Mouse (Mus musculus) heart, adult 2 months (tissue): ENCODE results near the gene Hist3h2a. TPM values are rescaled to one million over a fixed set of nuclear protein-coding genes. Genes with fewer than 3 reads are reported as not detected.

Experiments used
- DNase-seq, 2 experiments: peaks; one replicate each; pipeline ENCODE4 v3.0.0; 2021
- H3K27ac ChIP-seq: fragments of 200-600 bp; 2 replicates; pipeline ENCODE4 v1.8.1; 2022
- H3K27me3 ChIP-seq: fragments of 200-500 bp; 2 replicates; pipeline ENCODE4 v1.6.1; 2012; ENCODE audit warnings: mild to moderate bottlenecking, low read length, inconsistent platforms, mixed read lengths; ENCODE audit not compliant: control insufficient read depth, insufficient read depth
- H3K36me3 ChIP-seq: fragments of 200-500 bp; 2 replicates; pipeline ENCODE4 v1.6.1; 2012; ENCODE audit warnings: low read length, inconsistent platforms; ENCODE audit not compliant: control insufficient read depth, insufficient read depth
- H3K4me1 ChIP-seq: fragments of 200-500 bp; 2 replicates; pipeline ENCODE4 v1.6.1; 2011; ENCODE audit warnings: low read length; ENCODE audit not compliant: control insufficient read depth, insufficient read depth
- H3K4me3 ChIP-seq: fragments of 200-600 bp; 2 replicates; pipeline ENCODE4 v1.8.1; 2022
- H3K79me2 ChIP-seq: fragments of 200-500 bp; replicated peaks from 2 replicates; pipeline ENCODE4 v1.6.1; 2012; ENCODE audit warnings: mild to moderate bottlenecking, inconsistent platforms, low read length, moderate library complexity, mixed read lengths; ENCODE audit not compliant: control insufficient read depth, insufficient read depth
- H3K9ac ChIP-seq: fragments of 200-500 bp; 2 replicates; pipeline ENCODE4 v1.6.1; 2012; ENCODE audit warnings: low read depth, mild to moderate bottlenecking, control low read depth, inconsistent platforms, low read length, mixed read lengths
- CTCF ChIP-seq: fragments of 200-600 bp; IDR thresholded peaks from 2 replicates; pipeline ENCODE4 v1.8.1; 2022; ENCODE audit warnings: antibody characterized with exemption, mild to moderate bottlenecking, moderate library complexity
- EP300 ChIP-seq: fragments of 200-500 bp; IDR thresholded peaks from 2 replicates; pipeline ENCODE4 v1.6.1; 2011; ENCODE audit warnings: low read depth, low read length, control low read depth; ENCODE audit not compliant: insufficient read depth
- POLR2A ChIP-seq: fragments of 200-500 bp; IDR thresholded peaks from 2 replicates; pipeline ENCODE4 v1.6.1; 2011; ENCODE audit warnings: mild to moderate bottlenecking, low read depth, low read length, control low read depth; ENCODE audit not compliant: insufficient read depth
- WGBS: fragments of 180-500 bp; shearing (Covaris S2); methylation state at CpG from one replicate; pipeline ENCODE4 v1.1.7; 2018; 5-methylcytosine and 5-hydroxymethylcytosine counted together
- intact Hi-C: fragments of 180-260 bp; cut with DNase I; formaldehyde crosslinking; loops from one replicate; pipeline ENCODE4 v1.15.1; 2025
- microRNA-seq, 2 experiments: library from miRNA; unstranded; fragments of <30 nt; microRNA quantifications; one replicate each; pipeline ENCODE4 v1.2.0; 2021
- polyA plus RNA-seq: library from polyadenylated mRNA; depleted of rRNA; stranded (reverse); fragments of >200 nt; gene quantifications from 2 replicates; pipeline ENCODE4 v1.2.3, GENCODE M21; 2012; rRNA removed
- total RNA-seq, 2 experiments: library from RNA; stranded (reverse); gene quantifications; 2 replicates each; pipeline ENCODE4 v1.2.3; 2021

Gene Hist3h2a
- total and polyA plus RNA-seq, 3 experiments, result 13.6 to 15.4 (median 14.0) TPM

- no peaks in the 10 kb centered on the region for H3K79me2 ChIP-seq
- intact Hi-C loops, result no loop called here
- peak overlapping the region; percentile 89 for H3K27ac ChIP-seq
- H3K4me1 ChIP-seq, result peaks cover 11% of the 10 kb centered on the region
- no peaks in the 10 kb centered on the region for H3K27me3 ChIP-seq
- 0 out of 2 replicates have a peak overlapping the region, but pooled peaks have one; percentile 14 for H3K9ac ChIP-seq
- H3K4me3 ChIP-seq, result peak overlapping the region; percentile 46
- TF ChIP-seq EP300 (no peak), CTCF (no peak), POLR2A (no peak)
- 58% methylated on average over 6 of the region's 6 CpGs for WGBS
- no peak for DNase-seq
- H3K36me3 ChIP-seq, result 0 out of 2 replicates have a peak, but pooled peaks cover 2% of the 10 kb centered on the region
These were observed 45.3 kb downstream of the Hist3h2a start for GRCm38 (mm10) chr11:58999830-59000229.

- no peak for TF ChIP-seq EP300
- no peak for TF ChIP-seq CTCF
- TF ChIP-seq POLR2A, result no peak
- peaks cover 9% of the 10 kb centered on the region for H3K4me1 ChIP-seq
- WGBS, result 66% methylated on average over 21 of the region's 21 CpGs
- H3K9ac ChIP-seq, result peak overlapping the region; percentile 22
- no peaks in the 10 kb centered on the region for H3K79me2 ChIP-seq
- H3K27ac ChIP-seq, result peak overlapping the region; percentile 89; the same call in 1 of the 2 replicates
- H3K4me3 ChIP-seq, result no peak overlapping the region
- DNase-seq, result peak in 1 of 2 experiments; percentile 27
- 0 out of 2 replicates have a peak, but pooled peaks cover 2% of the 10 kb centered on the region for H3K36me3 ChIP-seq
- intact Hi-C loops, result no loop called here
- H3K27me3 ChIP-seq, result no peaks in the 10 kb centered on the region
These were observed 46.1 kb downstream of the Hist3h2a start for GRCm38 (mm10) chr11:59000635-59001034.

DNA sequence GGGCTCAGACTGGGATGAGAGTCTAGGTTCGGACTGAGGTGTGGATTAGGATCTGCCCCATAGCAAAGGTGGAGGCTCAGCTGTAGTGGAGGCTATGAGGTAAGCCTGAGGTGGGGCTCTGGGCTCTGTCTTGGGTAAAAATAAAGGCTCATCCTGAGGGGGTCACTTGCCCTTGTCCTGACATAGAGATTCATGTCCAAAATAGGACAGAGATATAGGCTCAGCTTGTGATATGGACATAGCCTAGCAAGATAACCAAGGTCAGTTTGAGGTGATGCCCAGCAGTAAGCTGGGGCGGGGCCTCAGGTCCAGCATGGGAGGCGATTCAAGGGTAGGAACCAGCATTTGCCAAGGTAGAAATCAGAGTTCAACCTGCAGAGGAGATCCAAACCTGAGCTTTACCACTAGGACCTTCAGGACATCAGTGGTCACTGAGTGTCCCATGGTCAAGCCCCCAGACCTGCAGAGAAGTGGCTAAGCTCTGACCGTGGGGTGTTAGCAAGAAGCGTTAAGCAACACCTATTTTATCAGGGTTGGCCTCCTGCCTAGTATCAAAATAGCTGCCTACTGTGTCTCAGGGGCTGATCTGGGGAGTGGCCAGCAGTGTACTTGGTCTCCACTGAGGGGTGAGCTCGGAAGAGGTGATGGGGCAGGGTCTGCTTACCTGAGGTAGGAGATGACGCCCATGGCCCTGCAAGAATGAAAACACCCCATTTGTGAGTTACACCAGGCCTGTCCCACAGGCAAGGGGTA lies 48.0 kb downstream of the Hist3h2a start:
- Histone ChIP-seq H3K36me3 (no peaks in the 10 kb centered on the region), H3K4me3 (peak overlapping the region; percentile 48), H3K27ac (peak overlapping the region; percentile 87), H3K9ac (peak overlapping the region; percentile 55), H3K79me2 (no peaks in the 10 kb centered on the region), H3K4me1 (peaks cover 2% of the 10 kb centered on the region), H3K27me3 (no peaks in the 10 kb centered on the region)
- DNase-seq, result peak in 1 of 2 experiments; percentile 74
- intact Hi-C loops, result no loop called here
- 51% methylated on average over 7 of the region's 7 CpGs for WGBS
- TF ChIP-seq CTCF (no peak), EP300 (peak; percentile 58; the same call in 1 of the 2 replicates), POLR2A (peak; percentile 81)

Small RNA genes within 50 kb of the gene (microRNA-seq; reads per million reads assigned to microRNA genes)
- gene Gm44313, result 0 reads per million in 2 experiments

Other genes starting within 250 kb of the Hist3h2a start
- not detected for gene Olfr318, start 230.7 kb upstream of the Hist3h2a start, total RNA-seq
- not detected in 2 replicates for gene Olfr318, start 230.7 kb upstream of the Hist3h2a start, polyA plus RNA-seq
- gene Olfr317, start 215.5 kb upstream of the Hist3h2a start, total RNA-seq, result not detected
- not detected in 2 replicates for gene Olfr317, start 215.5 kb upstream of the Hist3h2a start, polyA plus RNA-seq
- not detected for gene Olfr316, start 202.0 kb upstream of the Hist3h2a start, total RNA-seq
- gene Olfr316, start 202.0 kb upstream of the Hist3h2a start, polyA plus RNA-seq, result not detected in 2 replicates
- not detected for gene Olfr315, start 181.5 kb upstream of the Hist3h2a start, total RNA-seq
- not detected in 2 replicates for gene Olfr315, start 181.5 kb upstream of the Hist3h2a start, polyA plus RNA-seq
- gene Olfr314, start 171.7 kb upstream of the Hist3h2a start, total RNA-seq, result not detected
- gene Olfr314, start 171.7 kb upstream of the Hist3h2a start, polyA plus RNA-seq, result not detected in 2 replicates
- gene Fam183b, start 152.7 kb upstream of the Hist3h2a start, total RNA-seq, result not detected
- 0.76 and 0.78 TPM in 2 replicates for gene Fam183b, start 152.7 kb upstream of the Hist3h2a start, polyA plus RNA-seq
- not detected for gene Olfr313, start 139.7 kb upstream of the Hist3h2a start, total RNA-seq
- not detected in 2 replicates for gene Olfr313, start 139.7 kb upstream of the Hist3h2a start, polyA plus RNA-seq
- gene Olfr312, start 125.4 kb upstream of the Hist3h2a start, total RNA-seq, result not detected
- not detected in 2 replicates for gene Olfr312, start 125.4 kb upstream of the Hist3h2a start, polyA plus RNA-seq
- not detected for gene Olfr311, start 115.4 kb upstream of the Hist3h2a start, total RNA-seq
- not detected in 2 replicates for gene Olfr311, start 115.4 kb upstream of the Hist3h2a start, polyA plus RNA-seq
- 1 to 10 TPM in 1 of 2 experiments, under 1 TPM in 1; 0.77 to 1.3 TPM for gene Gm12258, start 107.5 kb upstream of the Hist3h2a start, total RNA-seq
- gene Gm12258, start 107.5 kb upstream of the Hist3h2a start, polyA plus RNA-seq, result 1.3 and 2.8 TPM in 2 replicates
- 1 to 10 TPM; 2.1 TPM for gene 2810021J22Rik, start 87.5 kb upstream of the Hist3h2a start, total RNA-seq
- gene 2810021J22Rik, start 87.5 kb upstream of the Hist3h2a start, polyA plus RNA-seq, result 3.1 TPM in 2 replicates
- 1 to 10 TPM; 2.9 to 3.7 TPM for gene Zfp39, start 50.5 kb upstream of the Hist3h2a start, total RNA-seq
- 0.88 and 1.2 TPM in 2 replicates for gene Zfp39, start 50.5 kb upstream of the Hist3h2a start, polyA plus RNA-seq
- gene Btnl10, start 36.8 kb upstream of the Hist3h2a start, total RNA-seq, result not detected
- gene Btnl10, start 36.8 kb upstream of the Hist3h2a start, polyA plus RNA-seq, result 0.04 and 0.09 TPM in 2 replicates
- 100 to 1,000 TPM; 164 to 177 TPM for gene Rnf187, start 15.8 kb upstream of the Hist3h2a start, total RNA-seq
- 182 and 190 TPM in 2 replicates for gene Rnf187, start 15.8 kb upstream of the Hist3h2a start, polyA plus RNA-seq
- 1 to 10 TPM in 1 of 2 experiments, under 1 TPM in 1; 0.81 to 1.1 TPM for gene Hist3h2ba, start 5.8 kb upstream of the Hist3h2a start, total RNA-seq
- 0.67 and 1.5 TPM in 2 replicates for gene Hist3h2ba, start 5.8 kb upstream of the Hist3h2a start, polyA plus RNA-seq
- under 1 TPM in 1 of 2 experiments, not detected in 1; 0.07 TPM for gene Trim17, start within 50 bp of the Hist3h2a start, total RNA-seq
- 0.20 and 0.37 TPM in 2 replicates for gene Trim17, start within 50 bp of the Hist3h2a start, polyA plus RNA-seq
- 10 to 100 TPM; 11.9 to 14.0 TPM for gene Trim11, start 23.4 kb downstream of the Hist3h2a start, total RNA-seq
- gene Trim11, start 23.4 kb downstream of the Hist3h2a start, polyA plus RNA-seq, result 14.3 and 19.4 TPM in 2 replicates
- gene Obscn, start 181.7 kb downstream of the Hist3h2a start, total RNA-seq, result 100 to 1,000 TPM; 667 to 894 TPM
- gene Obscn, start 181.7 kb downstream of the Hist3h2a start, polyA plus RNA-seq, result 315 and 368 TPM in 2 replicates
- gene Iba57, start 209.1 kb downstream of the Hist3h2a start, total RNA-seq, result 10 to 100 TPM; 14.8 to 17.9 TPM
- 10.6 and 11.8 TPM in 2 replicates for gene Iba57, start 209.1 kb downstream of the Hist3h2a start, polyA plus RNA-seq
- under 1 TPM; 0.45 to 0.57 TPM for gene Gjc2, start 228.5 kb downstream of the Hist3h2a start, total RNA-seq
- gene Gjc2, start 228.5 kb downstream of the Hist3h2a start, polyA plus RNA-seq, result 0.72 and 0.73 TPM in 2 replicates
- gene Guk1, start 237.5 kb downstream of the Hist3h2a start, total RNA-seq, result 100 to 1,000 TPM in 1 of 2 experiments, 10 to 100 TPM in 1; 97.5 to 113 TPM
- 120 and 127 TPM in 2 replicates for gene Guk1, start 237.5 kb downstream of the Hist3h2a start, polyA plus RNA-seq
- 100 to 1,000 TPM; 113 to 117 TPM for gene Mrpl55, start 247.8 kb downstream of the Hist3h2a start, total RNA-seq
- gene Mrpl55, start 247.8 kb downstream of the Hist3h2a start, polyA plus RNA-seq, result 78.1 and 110 TPM in 2 replicates